Mouse (Mus musculus) intestine, embryonic 15.5 days (tissue): ENCODE measurements around the gene Trappc3. TPM values are rescaled to one million over a fixed set of nuclear protein-coding genes. Genes with fewer than 3 reads are reported as not detected.
A peak's percentile ranks its signal among the peaks of the same experiment; 100 is the strongest.

Experiments used
- ATAC-seq: fragments of 200-750 bp; cut with Nextera tagmentation; 2 replicates; pipeline ENCODE4 v1.8.0; 2017; ENCODE audit warnings: moderate TSS enrichment, moderate library complexity
- H3K27ac ChIP-seq: fragments of 300-500 bp; sonication (generic); 2 replicates; pipeline ENCODE4 v1.5.1; 2015; ENCODE audit warnings: mild to moderate bottlenecking, inconsistent platforms
- H3K27me3 ChIP-seq: fragments of 300-500 bp; sonication (generic); replicated peaks from 2 replicates; pipeline ENCODE4 v1.6.1; 2015; ENCODE audit warnings: inconsistent platforms
- H3K36me3 ChIP-seq: fragments of 300-500 bp; sonication (generic); 2 replicates; pipeline ENCODE4 v1.6.1; 2015; ENCODE audit warnings: inconsistent platforms
- H3K4me1 ChIP-seq: fragments of 300-500 bp; sonication (generic); replicated peaks from 2 replicates; pipeline ENCODE4 v1.6.1; 2015; ENCODE audit warnings: inconsistent platforms
- H3K4me2 ChIP-seq: fragments of 300-500 bp; sonication (generic); replicated peaks from 2 replicates; pipeline ENCODE4 v1.6.1; 2015; ENCODE audit warnings: mild to moderate bottlenecking, inconsistent platforms
- H3K4me3 ChIP-seq: fragments of 300-500 bp; sonication (generic); replicated peaks from 2 replicates; pipeline ENCODE4 v1.5.1; 2015; ENCODE audit warnings: inconsistent platforms
- H3K9ac ChIP-seq: fragments of 300-500 bp; sonication (generic); 2 replicates; pipeline ENCODE4 v1.6.1; 2015; ENCODE audit warnings: inconsistent platforms
- H3K9me3 ChIP-seq: fragments of 300-500 bp; sonication (generic); 2 replicates; pipeline ENCODE4 v1.6.1; 2016; ENCODE audit warnings: inconsistent platforms
- WGBS: fragments of 180-500 bp; shearing (Covaris S2); methylation state at CpG from one replicate; pipeline ENCODE4 v1.1.7; 2015; 5-methylcytosine and 5-hydroxymethylcytosine counted together
- polyA plus RNA-seq: library from polyadenylated mRNA; unstranded; fragments of >200 nt; fragmentation: Nextera tagmentation; extraction: Ambion mirVana; gene quantifications from 2 replicates; pipeline ENCODE4 v1.2.1, GENCODE M21; 2015

Gene Trappc3
- polyA plus RNA-seq, 1 experiment from 2014 or later: 94.2 TPM

DNA sequence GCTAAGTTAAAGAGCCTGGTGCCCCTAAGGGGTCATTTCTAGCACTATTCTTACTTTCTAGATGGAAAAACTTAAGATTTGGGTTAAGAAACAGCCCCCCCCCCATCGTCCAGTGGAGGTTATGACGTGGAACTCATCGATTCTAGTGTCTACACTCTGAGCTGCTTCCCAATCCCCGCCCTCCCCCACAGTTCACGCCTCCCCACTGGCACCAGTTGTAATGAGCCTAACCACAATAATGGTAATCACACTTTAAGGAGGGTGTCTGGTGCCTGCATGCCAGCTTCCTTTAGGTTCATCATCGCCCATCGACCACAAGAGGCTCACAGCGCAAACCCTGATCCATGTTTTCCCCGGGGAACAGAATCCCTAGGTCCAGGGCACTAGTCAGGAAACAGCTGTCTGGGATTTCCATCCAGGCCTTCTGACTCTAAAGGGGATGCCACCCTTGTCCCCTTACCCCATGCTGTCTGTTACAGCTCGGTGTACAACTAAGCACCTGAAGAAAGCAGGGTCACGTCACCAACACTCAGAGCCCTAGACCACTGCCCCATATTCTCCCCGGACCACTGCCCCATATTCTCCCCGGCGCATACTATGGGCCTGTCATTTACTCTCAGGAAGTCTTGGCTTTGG is 8.4 kb upstream of the Trappc3 start:
- Histone ChIP-seq H3K4me3 (peak overlapping the region; percentile 97), H3K9ac (peak overlapping the region; percentile 95; the same call in 1 of the 2 replicates), H3K27ac (no peak overlapping the region), H3K9me3 (no peaks in the 10 kb centered on the region), H3K4me1 (peaks cover 55% of the 10 kb centered on the region), H3K36me3 (no peaks in the 10 kb centered on the region), H3K27me3 (no peaks in the 10 kb centered on the region), H3K4me2 (peak overlapping the region; percentile 81)
- no peak for ATAC-seq
- WGBS: 74% methylated on average over 14 of the region's 14 CpGs

DNA sequence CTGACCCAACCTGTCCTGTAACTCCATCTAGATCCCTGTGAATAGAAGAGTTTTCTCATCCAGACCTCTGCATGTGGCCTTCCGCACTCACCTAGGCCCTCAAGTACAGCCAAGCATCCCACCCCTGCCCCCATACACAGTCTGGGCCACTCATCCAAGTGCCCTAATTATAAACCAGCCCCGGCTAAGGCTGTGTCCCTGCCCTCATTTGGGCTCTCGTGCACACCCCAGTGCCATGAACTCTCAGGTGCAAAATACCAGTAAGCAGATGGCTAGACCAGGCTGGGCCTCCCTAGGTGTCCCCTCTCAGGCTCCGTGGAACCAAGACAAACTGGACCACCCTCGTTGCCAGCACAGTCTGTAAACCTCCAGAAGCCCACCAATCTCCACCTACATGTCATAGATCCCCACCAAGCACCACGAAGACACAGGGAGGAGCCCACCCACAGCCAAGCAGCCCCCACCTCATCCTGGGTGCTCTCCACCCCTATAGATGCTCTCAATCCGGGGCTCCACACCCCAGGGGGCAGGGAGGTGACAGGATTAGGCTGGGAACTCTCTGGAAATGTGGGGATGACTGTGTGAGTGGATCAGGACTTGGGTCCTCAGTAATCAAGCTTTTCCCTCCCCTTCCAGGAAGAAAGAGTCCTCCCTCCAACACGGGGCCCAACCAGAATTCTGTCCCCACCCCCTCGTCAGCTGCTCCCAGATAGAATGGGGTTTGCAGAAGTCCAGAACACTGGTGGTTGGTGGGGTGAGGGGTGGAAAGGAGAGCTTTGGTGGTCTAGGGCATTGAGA is 7.6 kb upstream of the Trappc3 start:
- 32% methylated on average over 9 of the region's 9 CpGs for WGBS
- Histone ChIP-seq H3K4me3 (peak overlapping the region; percentile 97), H3K4me1 (peaks cover 60% of the 10 kb centered on the region)

DNA sequence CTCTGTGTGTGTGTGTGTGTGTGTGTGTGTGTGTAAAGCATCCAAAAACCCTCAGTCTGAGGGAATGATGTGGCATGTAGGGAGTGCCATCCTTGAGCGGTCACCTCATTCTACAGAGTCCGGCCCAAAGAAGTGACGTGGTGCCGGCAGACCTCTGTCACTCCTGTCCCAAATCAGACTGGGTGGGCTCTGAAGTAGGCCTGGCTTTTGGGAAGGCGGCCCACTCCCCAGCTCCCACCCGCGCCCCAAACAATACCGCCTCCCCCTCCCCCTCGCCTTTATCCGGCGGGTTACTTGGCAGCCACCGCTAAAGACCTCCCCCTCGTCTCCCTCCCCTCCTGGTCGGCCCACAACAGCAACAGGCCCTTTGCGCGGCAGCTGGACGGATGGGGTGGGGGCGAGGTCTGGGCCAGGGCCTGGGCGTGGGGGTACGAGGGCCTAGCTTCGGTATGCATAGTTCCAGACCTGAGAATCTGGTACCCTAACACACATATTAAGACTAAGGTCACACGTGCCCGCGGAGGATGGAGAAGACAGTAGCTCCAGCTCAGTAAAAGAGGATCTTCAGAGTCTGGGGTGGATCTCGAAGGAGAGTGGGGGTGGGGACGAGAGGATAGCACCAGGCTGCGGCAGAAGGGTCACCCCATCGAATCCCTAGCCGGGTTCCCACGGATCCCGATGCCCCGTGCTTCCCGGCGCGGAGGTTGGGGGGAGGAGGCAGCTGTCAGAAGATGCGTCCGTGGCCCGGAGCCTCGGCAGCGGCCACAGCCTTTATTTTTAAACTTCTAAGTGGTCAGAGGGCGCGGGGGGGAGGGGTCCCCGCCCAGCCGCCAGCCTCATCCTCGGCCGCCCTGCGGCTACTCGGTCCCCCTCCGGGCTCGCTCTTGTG is 6.8 kb upstream of the Trappc3 start:
- Histone ChIP-seq H3K9me3 (no peaks in the 10 kb centered on the region), H3K27me3 (no peaks in the 10 kb centered on the region), H3K4me1 (peaks cover 62% of the 10 kb centered on the region), H3K36me3 (no peaks in the 10 kb centered on the region), H3K4me2 (peak overlapping the region; percentile 81), H3K9ac (peak overlapping the region; percentile 95), H3K4me3 (peak overlapping the region; percentile 97), H3K27ac (peak overlapping the region; percentile 92)
- WGBS: under 1% methylated on average over 46 of the region's 50 CpGs
- 0 out of 2 replicates have a peak, but pooled peaks have one; percentile 0 for ATAC-seq

More for the DNA sequence above, 7.6 kb upstream of the Trappc3 start:
- no peak for ATAC-seq
- Histone ChIP-seq H3K9ac (peak overlapping the region; percentile 95), H3K36me3 (no peaks in the 10 kb centered on the region), H3K27ac (peak overlapping the region; percentile 92; the same call in 1 of the 2 replicates), H3K27me3 (no peaks in the 10 kb centered on the region), H3K4me2 (peak overlapping the region; percentile 81), H3K9me3 (no peaks in the 10 kb centered on the region)

DNA sequence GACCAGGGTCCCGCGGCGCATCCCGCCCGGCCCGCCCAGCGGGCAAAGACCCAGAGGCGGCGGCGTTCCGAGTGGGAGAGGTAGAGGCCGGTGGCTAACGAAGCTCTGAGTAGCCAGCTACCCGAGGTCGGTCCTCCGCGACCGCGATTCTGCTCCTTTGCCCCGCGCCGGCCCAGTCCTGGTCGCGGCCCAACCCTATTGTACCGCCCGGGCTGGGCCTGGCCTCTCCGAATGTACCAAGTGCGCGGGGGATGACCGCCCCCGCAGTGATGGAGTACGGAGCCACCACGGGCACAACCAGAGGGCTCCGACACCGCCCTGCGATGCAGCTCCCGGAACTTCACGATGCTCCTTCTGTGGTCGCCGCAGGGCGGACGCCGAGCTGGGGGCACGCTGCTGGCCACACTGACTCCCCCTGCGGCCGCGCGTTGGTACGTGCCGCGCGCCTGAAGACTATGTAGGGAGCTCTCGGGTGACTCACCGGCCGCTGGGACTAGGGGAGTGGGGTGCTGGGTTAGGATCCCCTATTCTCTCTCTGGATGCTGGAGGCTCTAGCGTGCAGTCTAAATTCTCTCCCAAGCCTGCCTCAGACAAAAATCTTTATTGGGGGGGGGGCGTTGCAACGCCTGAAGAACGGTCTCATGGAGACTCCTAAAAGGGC is 5.9 kb upstream of the Trappc3 start, which contains the start of gene Map7d1:
Gene Map7d1, minus strand, starts transcription at position 213 of the 661 bp plus-strand sequence.
- peak within 1 kb of the TSS; percentile 92 for H3K27ac ChIP-seq
- ATAC-seq: peak; percentile 90
- H3K9me3 ChIP-seq: no peaks in the 10 kb centered on the region
- peak within 1 kb of the TSS; percentile 95 for H3K9ac ChIP-seq
- H3K4me2 ChIP-seq: peak within 1 kb of the TSS; percentile 81
- H3K4me3 ChIP-seq: peak within 1 kb of the TSS; percentile 97
- peaks cover 63% of the 10 kb centered on the region for H3K4me1 ChIP-seq
- no peaks in the 10 kb centered on the region for H3K27me3 ChIP-seq
- H3K36me3 ChIP-seq: no peaks in the 10 kb centered on the region
- WGBS: under 1% methylated on average over 58 of the region's 59 CpGs

DNA sequence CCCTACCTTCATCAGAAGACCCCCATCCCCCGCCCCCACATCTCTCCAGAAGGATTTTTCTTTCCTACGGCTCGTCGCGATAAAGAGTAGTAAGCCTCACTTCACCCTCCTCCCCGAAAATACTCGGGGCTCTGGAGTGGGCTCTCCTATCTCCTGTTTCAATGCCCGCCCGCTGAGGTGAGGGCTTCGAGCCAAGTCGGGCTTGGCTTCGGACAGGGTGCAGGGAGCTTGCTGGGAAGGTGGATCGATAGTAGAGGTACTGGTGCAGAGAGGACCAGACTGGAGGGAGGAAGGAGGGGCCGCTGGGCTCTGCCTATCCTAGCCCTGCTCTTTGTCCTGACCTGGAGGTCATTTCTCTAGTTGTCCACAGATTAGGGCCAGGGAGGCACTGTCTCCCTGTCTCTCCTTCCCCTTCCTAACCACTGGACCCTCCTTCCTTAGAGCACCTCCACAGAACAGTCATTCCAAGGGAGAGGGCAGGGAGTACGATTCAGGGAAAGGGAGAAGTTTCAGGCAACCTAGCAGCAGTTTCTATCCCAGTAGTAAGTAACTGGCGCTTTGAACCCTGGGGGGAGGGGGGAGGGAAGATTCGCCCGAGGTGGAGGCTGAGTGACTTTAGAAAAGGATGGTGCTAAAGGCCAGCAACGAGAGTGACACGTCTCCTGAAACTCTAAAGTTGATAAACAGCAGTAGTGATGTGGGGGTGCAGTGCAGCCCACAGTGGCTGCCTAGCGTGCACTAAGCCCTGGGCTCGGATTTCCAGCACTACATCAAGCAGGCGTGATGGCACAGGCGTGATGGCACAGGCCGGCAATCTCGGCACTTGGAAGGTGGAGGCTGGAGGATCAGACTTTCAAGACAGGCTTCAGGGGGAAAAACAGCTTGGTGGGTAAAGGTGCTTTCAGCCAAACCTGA is 4.9 kb upstream of the Trappc3 start:
- H3K27ac ChIP-seq: peak overlapping the region; percentile 92
- no peaks in the 10 kb centered on the region for H3K9me3 ChIP-seq
- no peaks in the 10 kb centered on the region for H3K36me3 ChIP-seq
- WGBS: 10% methylated on average over 26 of the region's 26 CpGs
- H3K4me2 ChIP-seq: peak overlapping the region; percentile 81
- no peak for ATAC-seq
- peaks cover 54% of the 10 kb centered on the region for H3K4me1 ChIP-seq
- H3K4me3 ChIP-seq: peak overlapping the region; percentile 97
- peak overlapping the region; percentile 95 for H3K9ac ChIP-seq
- no peaks in the 10 kb centered on the region for H3K27me3 ChIP-seq

DNA sequence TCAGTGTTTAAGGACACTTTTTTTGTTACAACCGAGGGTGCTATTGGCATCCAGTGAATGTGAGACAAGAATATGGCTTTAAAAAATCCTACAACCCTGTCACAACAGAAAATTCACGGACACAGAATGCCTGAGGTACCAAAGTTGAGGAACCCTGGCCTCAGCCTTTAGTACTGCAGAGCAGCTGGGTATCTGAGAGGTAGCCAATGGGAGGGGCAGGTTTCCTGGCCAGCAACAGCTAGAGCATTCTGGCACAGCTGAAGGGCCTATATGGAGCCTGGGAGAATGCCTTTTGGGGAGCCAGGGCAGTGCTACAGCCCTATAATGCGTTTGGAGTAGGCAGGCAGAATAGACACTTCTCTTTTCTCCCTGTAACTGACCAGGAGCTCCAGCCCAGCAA is 3.1 kb upstream of the Trappc3 start:
- H3K9me3 ChIP-seq: no peaks in the 10 kb centered on the region
- ATAC-seq: no peak
- H3K27me3 ChIP-seq: no peaks in the 10 kb centered on the region
- peak overlapping the region; percentile 88 for H3K27ac ChIP-seq
- H3K36me3 ChIP-seq: no peaks in the 10 kb centered on the region
- WGBS: 35% methylated on average over 3 of the region's 3 CpGs
- H3K4me1 ChIP-seq: peaks cover 48% of the 10 kb centered on the region
- peak overlapping the region; percentile 50; the same call in 1 of the 2 replicates for H3K4me2 ChIP-seq
- no peak overlapping the region for H3K9ac ChIP-seq
- H3K4me3 ChIP-seq: no peak overlapping the region

DNA sequence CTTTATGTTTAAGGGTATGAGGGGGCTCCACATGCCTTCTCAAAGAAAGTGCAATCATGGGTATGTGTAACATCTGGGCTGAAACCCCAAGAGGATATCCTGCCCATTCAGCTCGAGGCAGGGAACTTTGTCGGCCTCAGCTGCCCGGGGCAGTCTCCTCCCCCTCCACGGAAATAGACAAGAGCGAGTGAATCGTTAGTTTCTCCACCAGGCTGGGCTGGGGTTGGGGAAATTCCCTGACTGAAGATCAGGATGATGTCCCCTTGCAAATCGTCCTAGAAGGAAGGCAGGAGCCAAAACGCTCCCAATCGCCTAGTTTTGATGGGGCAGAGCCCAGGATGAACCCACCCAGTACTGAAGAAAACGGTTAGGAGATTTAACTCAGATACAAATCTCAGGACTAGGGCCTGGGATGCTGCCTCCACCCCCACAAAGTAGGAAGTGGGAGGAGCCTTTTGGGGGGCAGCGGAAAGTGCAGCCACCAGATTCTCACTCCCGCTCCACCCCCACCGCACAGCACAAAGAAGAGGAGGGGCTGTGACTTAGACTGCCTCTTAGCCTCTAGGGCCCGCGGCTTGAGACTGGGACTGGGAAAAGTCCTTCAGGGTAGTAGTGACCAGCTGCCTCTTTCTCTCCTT is 2.5 kb upstream of the Trappc3 start:
- WGBS: 6% methylated on average over 15 of the region's 15 CpGs
- no peak overlapping the region for H3K9ac ChIP-seq
- H3K9me3 ChIP-seq: no peaks in the 10 kb centered on the region
- ATAC-seq: no peak
- H3K4me1 ChIP-seq: peaks cover 42% of the 10 kb centered on the region
- H3K27me3 ChIP-seq: no peaks in the 10 kb centered on the region
- H3K36me3 ChIP-seq: no peaks in the 10 kb centered on the region
- H3K4me2 ChIP-seq: peak overlapping the region; percentile 50
- H3K27ac ChIP-seq: peak overlapping the region; percentile 88
- 0 out of 2 replicates have a peak overlapping the region, but pooled peaks have one; percentile 6 for H3K4me3 ChIP-seq

DNA sequence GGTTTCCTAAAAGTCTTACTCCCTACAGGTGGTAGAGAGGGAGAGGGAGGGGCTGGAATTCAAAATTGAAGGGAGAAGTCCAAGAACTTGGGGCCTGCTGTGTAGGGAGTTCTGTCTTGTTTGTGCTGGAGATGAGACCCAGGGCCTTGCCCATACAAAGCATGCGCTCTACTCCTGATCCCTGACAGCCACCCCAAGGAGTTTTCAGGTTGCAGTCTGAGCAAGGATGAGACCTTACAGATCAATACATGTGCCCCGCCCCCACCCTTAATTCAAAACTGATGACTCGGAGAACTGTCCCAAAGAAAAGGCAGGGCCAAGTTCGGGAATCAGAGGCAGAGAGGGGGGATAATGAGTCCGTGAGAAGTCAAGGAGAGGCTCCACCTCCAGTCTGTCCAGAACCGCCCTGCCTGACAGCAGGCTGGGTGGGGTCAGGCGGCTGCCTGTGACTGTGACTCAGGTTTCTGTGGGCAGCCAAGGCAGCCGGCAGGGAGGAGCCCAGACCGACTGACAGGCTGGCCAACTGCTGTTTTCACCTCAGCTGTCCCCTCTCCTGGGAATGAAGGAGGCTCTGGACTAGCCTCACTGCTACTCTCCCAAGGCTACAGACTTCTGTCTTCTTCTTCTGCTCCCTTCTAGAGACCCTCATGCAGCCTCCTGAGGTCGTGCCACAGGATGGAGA is 1.5 kb upstream of the Trappc3 start:
- Histone ChIP-seq H3K9me3 (no peaks in the 10 kb centered on the region), H3K9ac (peak overlapping the region; percentile 10), H3K4me2 (peak overlapping the region; percentile 50), H3K27ac (peak overlapping the region; percentile 88), H3K27me3 (no peaks in the 10 kb centered on the region), H3K36me3 (no peaks in the 10 kb centered on the region), H3K4me1 (peaks cover 35% of the 10 kb centered on the region), H3K4me3 (no peak overlapping the region)
- peak; percentile 47 for ATAC-seq
- WGBS: 4% methylated on average over 10 of the region's 10 CpGs

DNA sequence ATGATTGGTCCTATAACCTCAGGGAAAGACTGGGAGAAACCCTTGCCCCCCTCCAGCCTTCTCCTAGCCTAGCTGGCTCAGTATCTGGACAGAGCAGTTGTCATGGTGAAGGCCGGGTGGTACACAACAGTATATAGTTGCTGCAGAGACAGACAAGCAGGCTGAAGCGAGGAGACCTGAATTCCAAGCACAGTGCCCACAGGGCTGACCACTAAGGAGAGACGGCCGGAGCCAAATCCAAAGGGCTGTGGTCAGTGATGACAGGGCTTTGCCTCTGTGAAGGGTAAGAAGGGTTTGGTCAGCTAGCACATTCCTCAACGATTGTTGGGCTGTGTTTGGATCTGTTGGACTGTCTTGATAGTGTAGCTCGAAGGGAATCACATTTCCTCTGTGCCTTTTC is 859 bp upstream of the Trappc3 start:
- H3K4me1 ChIP-seq: peaks cover 35% of the 10 kb centered on the region
- no peaks in the 10 kb centered on the region for H3K9me3 ChIP-seq
- H3K9ac ChIP-seq: no peak overlapping the region
- no peak for ATAC-seq
- peak overlapping the region; percentile 50 for H3K4me2 ChIP-seq
- H3K27me3 ChIP-seq: no peaks in the 10 kb centered on the region
- H3K27ac ChIP-seq: peak overlapping the region; percentile 88
- no peaks in the 10 kb centered on the region for H3K36me3 ChIP-seq
- 74% methylated on average over 6 of the region's 6 CpGs for WGBS
- H3K4me3 ChIP-seq: no peak overlapping the region

DNA sequence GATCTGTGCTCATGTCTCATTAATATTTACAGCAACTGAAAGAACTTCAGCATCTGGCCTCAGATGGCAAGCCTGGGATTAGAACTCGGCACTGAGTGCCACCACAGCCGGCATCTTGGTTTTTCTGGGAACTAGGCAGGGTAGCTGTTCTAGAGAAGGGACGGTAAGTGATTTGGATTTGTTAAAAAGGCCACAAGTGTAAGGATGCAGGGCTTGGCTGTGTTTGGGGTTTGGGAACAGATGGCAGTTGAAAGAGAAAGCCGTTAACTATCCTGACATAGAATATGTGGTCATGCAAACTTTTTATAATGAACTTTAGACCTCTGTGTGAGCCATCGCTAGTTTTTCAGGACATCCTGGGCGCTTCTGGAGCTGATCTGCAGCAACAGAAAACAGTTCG is 450 bp upstream of the Trappc3 start:
- ATAC-seq: no peak; the same call in 1 of the 2 replicates
- no peaks in the 10 kb centered on the region for H3K9me3 ChIP-seq
- no peak overlapping the region for H3K9ac ChIP-seq
- no peaks in the 10 kb centered on the region for H3K36me3 ChIP-seq
- no peak overlapping the region for H3K4me3 ChIP-seq
- no peaks in the 10 kb centered on the region for H3K27me3 ChIP-seq
- no peak overlapping the region for H3K27ac ChIP-seq
- 43% methylated on average over 7 of the region's 7 CpGs for WGBS
- peaks cover 35% of the 10 kb centered on the region for H3K4me1 ChIP-seq
- peak overlapping the region; percentile 8; the same call in 1 of the 2 replicates for H3K4me2 ChIP-seq
